30 mouse cellular contexts compared by ENCODE assay signal in the genomic region with DNA sequence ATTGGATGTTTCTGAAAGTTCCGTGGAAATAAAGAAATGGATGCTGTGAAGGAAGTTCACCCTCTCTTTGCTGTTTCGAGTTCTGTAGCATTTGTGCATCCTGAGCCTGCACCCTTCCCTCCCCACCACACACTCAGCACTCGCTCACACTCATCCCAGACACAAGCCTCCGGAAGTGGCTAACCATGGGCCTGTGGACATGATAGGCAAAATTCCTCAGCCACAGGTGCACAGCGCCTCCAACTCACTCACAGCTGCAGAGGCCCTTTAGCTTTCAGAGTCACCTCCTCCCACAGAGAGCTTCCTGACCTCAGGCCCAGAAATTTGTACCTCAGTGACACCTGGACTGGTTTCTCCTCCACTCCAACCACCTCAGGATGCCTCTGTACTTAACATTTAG. TPM values are rescaled to one million over a fixed set of nuclear protein-coding genes. Genes with fewer than 3 reads are reported as not detected.
DNase-seq lines count a peak whose midpoint lies in the region; ATAC-seq lines count a peak whose summit lies in the region.
"Had no signal": no experiment of that assay in that cellular context is flagged by ENCODE, and none has a peak within 500 bp of the region (broad histone marks: within the 10 kb centered on the region; RNA-seq: fewer than 3 reads in every experiment).

No protein-coding gene starts in this region.

- no peak for DNase-seq in heart, adult 11 months
- DNase-seq in thymus, adult 18-20 months, result peak; percentile 69 to 83
- peak; percentile 78 for DNase-seq in thymus, postnatal 25 days
- DNase-seq in layer of hippocampus, adult 9-10 months (ENCODE audit: low spot score), result no peak
- no peak for DNase-seq in ovary, adult 18-20 months (ENCODE audit: low spot score)
- DNase-seq: adrenal gland, adult 8-10 months; cerebellum, adult 8-10 months; cerebellum, postnatal 25 days; gastrocnemius, postnatal 25 days; heart, adult 18-20 months; heart, postnatal 14 days; kidney, postnatal 14 days; right cerebral cortex, postnatal 4 days had no signal

- H3K9ac ChIP-seq in heart, embryonic 16.5 days (ENCODE audit: low read length), result no peak overlapping the region
- H3K9ac ChIP-seq: embryonic facial prominence, embryonic 15.5 days; forebrain, embryonic 13.5 days; heart, embryonic 12.5 days; limb, embryonic 12.5 days; liver, embryonic 15.5 days; lung, embryonic 15.5 days; neural tube, embryonic 12.5 days had no signal

- H3K9me3 ChIP-seq in heart, embryonic 16.5 days (replicated peaks; ENCODE audit: control insufficient read depth, low read length), result no peaks in the 10 kb centered on the region
- H3K9me3 ChIP-seq: embryonic facial prominence, embryonic 10.5 days; embryonic facial prominence, embryonic 15.5 days; forebrain, embryonic 13.5 days; heart, embryonic 12.5 days; hindbrain, embryonic 10.5 days; limb, embryonic 12.5 days; liver, embryonic 15.5 days; lung, embryonic 15.5 days; neural tube, embryonic 12.5 days had no signal

- H3K4me2 ChIP-seq in heart, embryonic 16.5 days (ENCODE audit: low read depth, low read length), result no peak overlapping the region
- H3K4me2 ChIP-seq: embryonic facial prominence, embryonic 15.5 days; forebrain, embryonic 13.5 days; heart, embryonic 12.5 days; limb, embryonic 12.5 days; liver, embryonic 15.5 days; lung, embryonic 15.5 days; midbrain, embryonic 11.5 days; neural tube, embryonic 12.5 days had no signal

- peak; percentile 71 for ATAC-seq in heart, embryonic 16.5 days (replicated peaks; ENCODE audit: extremely low read depth, insufficient read depth, low FRiP score)
- ATAC-seq in erythroblast, adult 5-6 weeks (replicated peaks; ENCODE audit: low FRiP score, poor library complexity, severe bottlenecking), result no peak
- ATAC-seq: activated CD4-positive, CD25-positive, alpha-beta regulatory T cell, adult 4 months; CD4-positive, CD25-positive, alpha-beta regulatory T cell, adult 4 months; forebrain, embryonic 13.5 days; hindbrain, postnatal 0 days; intestine, postnatal 0 days; midbrain, embryonic 16.5 days had no signal

- H3K36me3 ChIP-seq in heart, embryonic 16.5 days (ENCODE audit: control insufficient read depth, insufficient read depth), result no peaks in the 10 kb centered on the region
- H3K36me3 ChIP-seq: embryonic facial prominence, embryonic 10.5 days; embryonic facial prominence, embryonic 15.5 days; heart, embryonic 12.5 days; hindbrain, embryonic 10.5 days; limb, embryonic 12.5 days; liver, embryonic 15.5 days; lung, embryonic 15.5 days; neural tube, embryonic 12.5 days had no signal

- no peak overlapping the region for H3K4me3 ChIP-seq in heart, embryonic 16.5 days (ENCODE audit: low read length)
- H3K4me3 ChIP-seq: embryonic facial prominence, embryonic 10.5 days; embryonic facial prominence, embryonic 15.5 days; forebrain, embryonic 13.5 days; heart, embryonic 12.5 days; hindbrain, embryonic 10.5 days; limb, embryonic 12.5 days; liver, embryonic 15.5 days; lung, embryonic 15.5 days; neural tube, embryonic 12.5 days had no signal

- no peaks in the 10 kb centered on the region for H3K4me1 ChIP-seq in heart, embryonic 16.5 days (ENCODE audit: control insufficient read depth, insufficient read depth, low read length)
- H3K4me1 ChIP-seq: forebrain, embryonic 13.5 days; heart, embryonic 12.5 days; liver, embryonic 15.5 days had no signal

- H3K27ac ChIP-seq in heart, embryonic 16.5 days (ENCODE audit: low read length), result no peak overlapping the region
- H3K27ac ChIP-seq: embryonic facial prominence, embryonic 10.5 days; embryonic facial prominence, embryonic 15.5 days; forebrain, embryonic 13.5 days; hindbrain, embryonic 10.5 days; hindbrain, postnatal 0 days; limb, embryonic 12.5 days; liver, embryonic 15.5 days; lung, embryonic 15.5 days; neural tube, embryonic 12.5 days had no signal

- 68% methylated on average over 5 of the region's 5 CpGs for WGBS in heart, embryonic 16.5 days

- no peaks in the 10 kb centered on the region for H3K27me3 ChIP-seq in heart, embryonic 16.5 days (ENCODE audit: control insufficient read depth, insufficient read depth, low read length)
- H3K27me3 ChIP-seq: embryonic facial prominence, embryonic 15.5 days; forebrain, embryonic 13.5 days; lung, embryonic 15.5 days; neural tube, embryonic 12.5 days had no signal

RNA-seq across cellular contexts. Expression of a gene that starts 8.4 kb away (rescaled TPM):
- 1.8 and 2.6 TPM in 2 replicates for polyA plus RNA-seq in heart, embryonic 16.5 days (2015; fragmentation: Nextera tagmentation; extraction: Ambion mirVana)
- total RNA-seq in erythroblast, adult 5-6 weeks (2015; ENCODE audit: low replicate concordance), result 2.1 TPM in 1 of 2 replicates, not detected in the other
- 1.0 and 1.8 TPM in 2 replicates for total RNA-seq in erythroblast, adult 5-6 weeks (2017; ENCODE audit: low replicate concordance)
- polyA plus RNA-seq: limb, embryonic 12.5 days; midbrain, embryonic 11.5 days had no signal

RNA-seq across cellular contexts. Expression of a gene that starts 18.2 kb away (rescaled TPM):
- polyA plus RNA-seq in heart, embryonic 16.5 days (2015; fragmentation: Nextera tagmentation; extraction: Ambion mirVana), result 7.7 and 13.2 TPM in 2 replicates
- 0.96 and 5.9 TPM in 2 replicates for total RNA-seq in erythroblast, adult 5-6 weeks (2015; ENCODE audit: low replicate concordance)
- 1.5 and 2.6 TPM in 2 replicates for total RNA-seq in erythroblast, adult 5-6 weeks (2017; ENCODE audit: low replicate concordance)

RNA-seq across cellular contexts. Expression of a gene that starts 45.0 kb away (rescaled TPM):
- polyA plus RNA-seq in heart, embryonic 16.5 days (2015; fragmentation: Nextera tagmentation; extraction: Ambion mirVana), result 6.3 and 6.7 TPM in 2 replicates
- not detected in 2 replicates for total RNA-seq in erythroblast, adult 5-6 weeks (2015; ENCODE audit: low replicate concordance)
- total RNA-seq in erythroblast, adult 5-6 weeks (2017; ENCODE audit: low replicate concordance), result 0.34 TPM in 1 of 2 replicates, not detected in the other

RNA-seq across cellular contexts. Expression of a gene that starts 48.7 kb away (rescaled TPM):
- 596 and 670 TPM in 2 replicates for polyA plus RNA-seq in heart, embryonic 16.5 days (2015; fragmentation: Nextera tagmentation; extraction: Ambion mirVana)
- total RNA-seq in erythroblast, adult 5-6 weeks (2015; ENCODE audit: low replicate concordance), result 701 and 899 TPM in 2 replicates
- 332 and 357 TPM in 2 replicates for total RNA-seq in erythroblast, adult 5-6 weeks (2017; ENCODE audit: low replicate concordance)

Comparison
In these comparisons a context has a peak if more than half of its experiments do, and no peak if none do; other contexts are left out.
1. DNase-seq: peak in thymus, adult 18-20 months (2 of 2) and thymus, postnatal 25 days (single experiment); none in heart, adult 11 months (single experiment), layer of hippocampus, adult 9-10 months (single experiment) and ovary, adult 18-20 months (single experiment).